In the genomic region with DNA sequence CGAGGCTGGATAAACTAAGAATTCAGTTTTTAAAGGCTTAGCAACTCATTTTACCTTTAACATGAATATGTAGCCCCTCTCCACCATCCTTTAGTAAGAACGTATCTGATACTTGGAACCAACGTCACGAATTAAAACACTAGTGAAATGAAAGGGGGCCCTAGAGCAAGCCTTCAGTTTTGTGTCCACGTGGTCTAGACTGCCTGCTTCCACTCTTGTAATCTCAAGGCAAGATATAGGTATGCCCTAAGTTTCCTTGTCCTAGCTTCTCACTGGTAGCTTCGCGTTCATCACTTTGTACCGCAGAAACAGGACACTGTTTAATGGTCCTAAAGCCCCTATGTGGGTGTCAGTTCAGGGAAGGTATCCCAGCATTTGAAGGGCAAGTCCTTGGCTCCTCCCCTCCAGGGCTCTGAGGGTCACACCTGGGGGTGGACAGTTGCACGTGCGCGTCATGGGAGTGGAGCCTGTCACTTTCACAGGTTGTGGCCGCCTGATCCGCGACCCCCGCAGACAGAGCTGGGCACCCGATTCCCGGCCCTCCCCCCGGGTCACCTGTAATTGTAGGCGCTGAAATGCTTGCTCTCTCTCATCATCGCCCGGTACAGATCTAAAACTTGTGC, we compare ENCODE assay signal across 8 mouse cellular contexts. TPM values are rescaled to one million over a fixed set of nuclear protein-coding genes. Genes with fewer than 3 reads are reported as not detected.
DNase-seq lines count a peak whose midpoint lies in the region; ATAC-seq and TF ChIP-seq lines count a peak whose summit lies in the region.

No protein-coding gene starts in this region.

- no peak for TF ChIP-seq POLR2A in ES-Bruce4 (IDR thresholded peaks at IDR 0.05; ENCODE audit: insufficient read depth, low read length)

- peak overlapping the region; percentile 73 for H3K4me3 ChIP-seq in ES-Bruce4 (ENCODE audit: low read depth, low read length)
- peak overlapping the region; percentile 66 for H3K4me3 ChIP-seq in forebrain, embryonic 11.5 days (ENCODE audit: low read depth, low read length)
- peak overlapping the region; percentile 73 for H3K4me3 ChIP-seq in lung, embryonic 15.5 days

- intact Hi-C loops in heart, postnatal 14 days (cut with DNase I), result loop anchor here (5.0 kb wide), 1 partner anchor 94 kb away; no protein-coding TSS in a partner anchor

- H3K9ac ChIP-seq in ES-Bruce4 (ENCODE audit: low read depth, poor library complexity, severe bottlenecking), result peak overlapping the region; percentile 15
- H3K9ac ChIP-seq in forebrain, embryonic 11.5 days (ENCODE audit: low read length), result peak overlapping the region; percentile 73
- H3K9ac ChIP-seq in lung, embryonic 15.5 days, result peak overlapping the region; percentile 60

- ATAC-seq in forebrain, embryonic 11.5 days (replicated peaks; ENCODE audit: low FRiP score), result peak; percentile 40
- peak; percentile 16; the same call in 1 of the 2 replicates for ATAC-seq in lung, embryonic 15.5 days (ENCODE audit: borderline replicate concordance, extremely low read depth, low FRiP score, low TSS enrichment)

- 7% methylated on average over 21 of the region's 21 CpGs for WGBS in forebrain, embryonic 11.5 days
- 6% methylated on average over 21 of the region's 21 CpGs for WGBS in lung, embryonic 15.5 days

- H3K4me2 ChIP-seq in forebrain, embryonic 11.5 days (ENCODE audit: low read depth, low read length, severe bottlenecking), result peak overlapping the region; percentile 81
- peak overlapping the region; percentile 86 for H3K4me2 ChIP-seq in lung, embryonic 15.5 days

- H3K27me3 ChIP-seq in ES-Bruce4 (ENCODE audit: control insufficient read depth, insufficient read depth, low read length, poor library complexity, severe bottlenecking), result no peaks in the 10 kb centered on the region
- H3K27me3 ChIP-seq in forebrain, embryonic 11.5 days (ENCODE audit: control insufficient read depth, insufficient read depth, low read length), result no peaks in the 10 kb centered on the region
- H3K27me3 ChIP-seq in lung, embryonic 15.5 days, result no peaks in the 10 kb centered on the region

- H3K27ac ChIP-seq in ES-Bruce4 (ENCODE audit: insufficient read depth, low read length), result no peak overlapping the region
- peak overlapping the region; percentile 93; the same call in 1 of the 2 replicates for H3K27ac ChIP-seq in forebrain, embryonic 11.5 days (ENCODE audit: low read depth, low read length)
- 0 out of 2 replicates have a peak overlapping the region, but pooled peaks have one; percentile 96 for H3K27ac ChIP-seq in lung, embryonic 15.5 days

- no peaks in the 10 kb centered on the region for H3K9me3 ChIP-seq in ES-Bruce4 (replicated peaks; ENCODE audit: control insufficient read depth, insufficient read depth, low read length, poor library complexity, severe bottlenecking)
- no peaks in the 10 kb centered on the region for H3K9me3 ChIP-seq in forebrain, embryonic 11.5 days (ENCODE audit: control insufficient read depth, low read length)
- H3K9me3 ChIP-seq in lung, embryonic 15.5 days, result no peaks in the 10 kb centered on the region

- TF ChIP-seq EP300 in ES-Bruce4 (IDR thresholded peaks at IDR 0.05; ENCODE audit: insufficient read depth, low read depth, low read length), result 0 out of 2 replicates have a peak, but pooled peaks have one; percentile 24

- DNase-seq in c-Kit-positive CD71-positive TER-119-negative erythroid progenitor cells, embryonic 14.5 days (ENCODE audit: low read depth), result peak; percentile 57
- peak; percentile 65 for DNase-seq in forebrain, embryonic 11.5 days (ENCODE audit: low spot score)
- DNase-seq in heart, postnatal 14 days, result peak; percentile 21 to 29
- DNase-seq in layer of hippocampus, adult 9-11 months, result peak; percentile 33
- peak; percentile 9 for DNase-seq in ovary, postnatal 14 days (ENCODE audit: low spot score)
- peak; percentile 53 for DNase-seq in thymus, postnatal 14 days

- no peaks in the 10 kb centered on the region for H3K36me3 ChIP-seq in ES-Bruce4 (ENCODE audit: control insufficient read depth, insufficient read depth, low read length, poor library complexity, severe bottlenecking)
- H3K36me3 ChIP-seq in forebrain, embryonic 11.5 days (ENCODE audit: control insufficient read depth, insufficient read depth, low read length), result no peaks in the 10 kb centered on the region
- H3K36me3 ChIP-seq in lung, embryonic 15.5 days, result no peaks in the 10 kb centered on the region

- no peak for TF ChIP-seq CTCF in ES-Bruce4 (IDR thresholded peaks at IDR 0.05; ENCODE audit: low read depth, low read length)

- H3K4me1 ChIP-seq in ES-Bruce4 (ENCODE audit: control insufficient read depth, insufficient read depth, low read length), result no peaks in the 10 kb centered on the region
- no peaks in the 10 kb centered on the region for H3K4me1 ChIP-seq in forebrain, embryonic 11.5 days (replicated peaks; ENCODE audit: control insufficient read depth, insufficient read depth, low read length)
- H3K4me1 ChIP-seq in lung, embryonic 15.5 days, result peaks cover 12% of the 10 kb centered on the region; the same call in 1 of the 2 replicates

RNA-seq across cellular contexts. Expression of gene Fars2, which starts 0.6 kb away (rescaled TPM):
- 23.3 and 24.3 TPM in 2 replicates for polyA plus RNA-seq in ES-Bruce4 (2011; ENCODE audit: insufficient read depth, insufficient read length, low read depth, missing spikeins)
- 29.2 and 31.7 TPM in 2 replicates for polyA plus RNA-seq in forebrain, embryonic 11.5 days (2014; fragmentation: Nextera tagmentation; extraction: Ambion mirVana)
- total RNA-seq in heart, postnatal 14 days (2021), result 10 to 100 TPM; 63.2 to 65.6 TPM
- polyA plus RNA-seq in lung, embryonic 15.5 days (2015; fragmentation: Nextera tagmentation; extraction: Ambion mirVana), result 37.3 and 39.7 TPM in 2 replicates

RNA-seq across cellular contexts. Expression of gene Lyrm4, which starts 0.7 kb away (rescaled TPM):
- polyA plus RNA-seq in ES-Bruce4 (2011; ENCODE audit: insufficient read depth, insufficient read length, low read depth, missing spikeins), result 8.4 and 8.5 TPM in 2 replicates
- 23.2 and 25.8 TPM in 2 replicates for polyA plus RNA-seq in forebrain, embryonic 11.5 days (2014; fragmentation: Nextera tagmentation; extraction: Ambion mirVana)
- total RNA-seq in heart, postnatal 14 days (2021), result 1 to 10 TPM; 8.0 to 8.1 TPM
- 22.3 and 25.8 TPM in 2 replicates for polyA plus RNA-seq in lung, embryonic 15.5 days (2015; fragmentation: Nextera tagmentation; extraction: Ambion mirVana)

Comparison
In these comparisons a context has a peak if more than half of its experiments do, and no peak if none do; other contexts are left out.
1. H3K9ac ChIP-seq: peak in every context shown above with its lines; median percentile 73 in forebrain, embryonic 11.5 days; 60 in lung, embryonic 15.5 days; 15 in ES-Bruce4.
2. DNase-seq: peak in every context shown above with its lines; median percentile 65 in forebrain, embryonic 11.5 days; 57 in c-Kit-positive CD71-positive TER-119-negative erythroid progenitor cells, embryonic 14.5 days; 53 in thymus, postnatal 14 days; 33 in layer of hippocampus, adult 9-11 months; 25 in heart, postnatal 14 days; 9 in ovary, postnatal 14 days.